ENCODE assay signal across 1 mouse cellular context in the genomic region with DNA sequence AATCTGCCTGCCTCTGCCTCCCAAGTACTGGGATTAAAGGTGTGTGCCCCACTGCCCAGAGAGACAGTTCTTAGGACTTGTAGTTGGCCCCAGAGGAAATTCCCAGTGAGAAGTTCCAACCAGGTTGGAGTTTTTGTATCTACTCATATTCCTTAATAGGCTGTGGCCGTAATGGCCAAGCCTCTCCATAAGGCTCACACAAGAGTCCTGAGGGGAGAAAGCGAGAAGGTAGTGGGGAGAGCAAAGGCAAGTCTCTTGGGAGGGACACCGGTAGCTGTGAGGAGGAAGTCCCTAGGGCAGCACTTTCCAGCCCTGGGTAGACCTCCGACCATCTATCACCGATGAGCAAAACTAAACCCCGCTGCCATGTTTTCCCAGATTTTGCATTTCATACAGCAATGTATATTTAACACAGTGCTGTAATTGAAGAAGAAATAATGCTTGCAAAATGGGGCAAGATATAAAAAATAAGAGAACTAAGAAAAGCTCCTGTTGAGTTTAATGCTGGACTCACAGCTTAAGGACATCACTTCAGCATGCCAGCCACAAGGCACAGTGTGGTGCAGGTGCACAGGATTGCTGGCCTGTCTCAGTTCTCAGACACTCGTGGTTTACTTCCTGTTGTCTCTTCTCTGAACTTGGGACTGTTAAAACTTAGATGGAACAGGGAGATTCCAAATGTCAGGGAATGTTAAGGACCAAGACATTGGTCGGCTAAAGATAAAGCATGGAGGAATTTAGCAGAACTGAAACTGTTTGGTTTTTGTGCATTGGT.
TF ChIP-seq lines count a peak whose summit lies in the region.

No protein-coding gene starts in this region.

TF ChIP-seq in myocyte, 11 proteins besides CTCF, POLR2A, EP300 and RAD21:
- no peak for TF ChIP-seq REST (IDR thresholded peaks at IDR 0.05; ENCODE audit: insufficient read depth, insufficient read length)
- TF ChIP-seq POLR2AphosphoS2 (IDR thresholded peaks at IDR 0.05; ENCODE audit: insufficient read length, low read depth) = peak; percentile 92
- no peak for TF ChIP-seq CEBPB (IDR thresholded peaks at IDR 0.05; ENCODE audit: insufficient read depth, poor library complexity, severe bottlenecking)
- no peak for TF ChIP-seq SRF (IDR thresholded peaks at IDR 0.05; ENCODE audit: control insufficient read depth, insufficient read length, low read depth)
